Mouse (Mus musculus) gastrocnemius, postnatal 4 days (tissue): Measurements from ENCODE around the gene Rrp9. TPM values are rescaled to one million over a fixed set of nuclear protein-coding genes. Genes with fewer than 3 reads are reported as not detected.

ENCODE experiments used
- DNase-seq, 2 experiments: peaks; one replicate each; pipeline ENCODE4 v3.0.0; 2021 to 2022; ENCODE audit warnings: low spot score in 2 of 2, mixed read lengths in 2 of 2
- long read RNA-seq, 2 experiments: library from polyadenylated mRNA; stranded (forward); transcript quantifications; one replicate each; pipeline ENCODE4 v2.0.0; 2021
- total RNA-seq, 2 experiments: library from RNA; stranded (reverse); gene quantifications; 2 replicates each; pipeline ENCODE4 v1.2.3; 2021

Gene Rrp9
- total RNA-seq: 10 to 100 TPM; 25.1 to 26.2 TPM
- long read RNA-seq, experiment 1, transcript Rrp9-201 (15 exons, 1,586 nt): major isoform, 23 of 30 reads
- long read RNA-seq, experiment 1, partial matches to known transcripts: 3 of 30 reads
- long read RNA-seq, experiment 1, other reads (novel, unspliced or antisense): 4 of 30 reads
- long read RNA-seq, experiment 2, transcript Rrp9-201 (15 exons, 1,586 nt): major isoform, 23 of 32 reads
- long read RNA-seq, experiment 2, partial matches to known transcripts: 2 of 32 reads
- long read RNA-seq, experiment 2, other reads (novel, unspliced or antisense): 5 of 32 reads

DNA sequence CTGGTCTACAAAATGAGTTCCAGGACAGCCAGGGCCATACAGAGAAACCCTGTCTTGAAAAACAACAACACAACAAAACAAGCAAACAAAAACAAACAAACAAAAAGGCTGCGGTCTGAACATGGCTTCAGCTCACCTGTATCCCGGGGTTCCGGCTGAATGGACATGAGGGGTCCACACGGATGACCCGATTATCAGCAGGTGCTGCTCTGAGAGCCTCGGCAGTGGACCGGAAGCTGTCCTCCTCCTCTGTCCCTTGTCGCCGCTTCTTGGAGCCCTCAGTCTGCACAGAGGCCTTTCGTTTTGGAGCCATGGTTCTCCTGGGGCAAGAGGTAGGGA, at the start of gene Rrp9:
Gene Rrp9 (plus strand): TSS at position 301 of the 339 bp plus-strand sequence.
- peak; percentile 14 to 16 for DNase-seq

GRCm38 (mm10) chr9:106428719-106429220, 47.0 kb upstream of the Rrp9 start:
- no peak for DNase-seq

GRCm38 (mm10) chr9:106429221-106430014, 46.3 kb upstream of the Rrp9 start, which contains the start of gene Rpl29:
Rpl29 (plus strand) TSS chr9:106429454.
- peak; percentile 81 to 94 for DNase-seq

- DNase-seq: no peak
These were observed 45.8 kb upstream of the Rrp9 start for GRCm38 (mm10) chr9:106430015-106430264.

DNA sequence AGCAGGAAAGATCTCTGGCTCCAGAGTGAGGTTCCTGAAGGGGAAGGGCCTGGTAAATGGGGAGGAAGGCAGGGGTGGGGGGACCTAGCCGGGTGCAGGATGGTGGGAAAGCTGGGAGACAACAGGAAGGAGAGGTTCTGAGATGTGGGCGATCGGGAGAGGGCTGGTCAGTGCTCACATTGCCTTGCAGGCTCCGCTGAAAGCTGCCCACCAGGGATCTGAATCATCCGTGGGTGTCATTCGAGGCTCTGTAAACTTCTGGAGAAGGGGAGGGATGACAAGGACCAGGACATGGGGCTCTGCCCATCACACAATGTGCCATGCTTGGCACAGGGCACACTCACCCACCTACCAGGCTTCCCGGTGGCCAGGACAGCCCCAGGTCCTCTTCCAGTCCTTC, 42.4 kb upstream of the Rrp9 start:
- no peak for DNase-seq

DNA sequence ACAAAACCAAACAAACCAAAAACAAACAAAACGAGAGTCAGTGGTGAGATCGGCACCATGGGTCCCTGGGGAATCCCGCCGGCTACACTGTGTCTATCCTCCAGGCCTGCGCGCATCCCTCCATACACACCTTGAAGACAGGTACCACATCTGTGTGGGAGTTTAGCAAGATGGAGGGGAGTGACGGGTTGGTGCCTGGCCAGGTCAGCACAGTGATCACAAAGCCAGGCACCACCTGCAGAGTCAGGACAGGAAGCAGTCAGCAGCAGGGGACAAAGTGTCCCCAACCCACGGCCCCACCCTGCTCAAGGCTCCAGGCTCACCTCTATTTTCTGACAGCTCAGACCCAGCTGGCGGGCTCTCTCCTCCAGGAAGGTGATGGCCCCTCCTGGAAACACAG, 39.2 kb upstream of the Rrp9 start:
- DNase-seq: no peak

GRCm38 (mm10) chr9:106442680-106443079, 33.1 kb upstream of the Rrp9 start:
- no peak for DNase-seq

DNA sequence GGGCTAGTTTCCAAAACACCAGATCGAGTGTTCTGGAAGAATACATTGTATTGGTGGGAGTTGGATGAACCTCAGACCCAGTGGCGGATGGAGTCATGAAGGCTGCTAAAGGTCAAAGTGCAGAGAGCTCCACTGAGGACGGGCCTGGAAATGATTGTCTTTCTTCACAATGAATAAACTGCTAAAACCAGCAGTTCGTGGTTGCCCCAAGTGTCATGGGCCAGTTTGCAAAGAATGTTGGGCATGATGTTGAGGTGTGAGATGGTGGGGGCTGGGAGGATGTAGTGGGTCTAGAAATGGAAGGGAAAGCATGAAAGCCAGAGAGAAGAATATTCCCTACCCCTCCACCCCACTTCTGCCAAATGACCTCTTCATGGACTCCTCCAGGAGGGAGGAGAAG, 30.9 kb upstream of the Rrp9 start:
- DNase-seq: no peak

DNA sequence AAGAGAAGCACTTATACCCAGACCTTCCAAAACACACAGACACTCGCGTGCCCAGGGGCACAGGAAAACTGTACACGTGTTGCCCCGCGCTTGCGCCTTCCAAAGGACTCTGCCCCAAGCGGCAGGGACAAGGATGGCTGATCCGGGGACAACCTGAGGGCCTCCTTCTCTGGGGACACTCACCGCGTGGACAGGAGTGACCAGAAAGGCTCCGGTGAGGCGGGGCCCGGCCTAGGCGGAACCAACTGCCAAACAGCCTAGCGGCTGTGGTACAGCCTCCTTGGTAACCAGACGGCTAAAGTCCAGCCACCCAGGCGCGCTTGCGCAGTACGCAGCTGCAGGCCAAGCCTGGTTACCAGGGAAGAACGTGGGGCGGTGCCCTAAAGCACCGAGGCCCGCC, 28.4 kb upstream of the Rrp9 start, which contains the start of the genes Abhd14b and Abhd14a:
Gene Abhd14b (plus strand): TSS at position 112 of the 400 bp plus-strand sequence.
Gene Abhd14a (minus strand): TSS at position 331 of the 400 bp plus-strand sequence.
- DNase-seq: peak; percentile 83 to 94

DNA sequence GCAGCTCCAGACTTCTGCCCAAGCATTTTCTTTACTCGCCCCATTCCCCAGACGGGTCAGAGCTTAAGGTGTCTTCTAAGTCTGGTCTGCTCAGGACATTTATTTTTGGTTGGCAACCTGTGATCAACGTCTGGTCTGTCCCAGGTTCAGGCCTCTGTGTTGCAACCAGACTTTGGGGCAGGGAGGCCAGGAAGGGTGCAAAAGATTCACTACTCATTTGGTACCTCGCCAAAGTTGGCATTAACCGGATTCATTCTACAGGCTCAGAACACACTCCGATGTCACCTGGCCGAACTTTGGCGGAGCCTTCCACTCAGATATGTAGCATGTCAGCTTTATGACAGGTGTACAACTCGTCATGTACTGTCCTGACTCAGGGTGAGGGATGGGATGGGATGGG, 27.8 kb upstream of the Rrp9 start:
- peak in 1 of 2 experiments; percentile 25 for DNase-seq

DNA sequence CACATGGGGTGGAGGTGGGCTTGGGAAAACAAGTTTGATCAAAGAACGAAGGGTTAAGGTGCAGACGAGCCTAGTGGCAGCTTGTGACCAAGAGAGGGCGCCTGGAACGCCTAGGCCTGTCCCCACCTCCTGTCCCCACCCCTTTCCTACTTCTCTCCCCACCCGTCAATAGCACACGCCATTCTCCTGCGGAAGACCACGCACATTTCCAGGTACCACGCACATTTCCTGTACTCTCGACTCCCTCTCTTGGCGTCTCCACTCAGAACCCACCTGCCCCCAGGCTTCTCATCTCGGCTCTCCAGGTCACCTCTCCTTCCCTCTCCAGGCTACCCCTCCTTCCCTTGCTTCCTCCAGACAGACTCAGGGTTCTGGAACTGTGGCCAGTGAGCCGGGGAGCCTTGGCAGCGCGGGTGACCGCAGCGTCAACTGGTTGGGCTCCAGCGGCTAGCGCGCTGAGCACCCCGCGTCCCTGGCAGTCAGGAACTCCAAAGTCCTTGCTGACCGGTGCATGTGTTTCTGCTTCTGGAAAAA, 27.2 kb upstream of the Rrp9 start:
- DNase-seq: peak; percentile 54 to 77

DNA sequence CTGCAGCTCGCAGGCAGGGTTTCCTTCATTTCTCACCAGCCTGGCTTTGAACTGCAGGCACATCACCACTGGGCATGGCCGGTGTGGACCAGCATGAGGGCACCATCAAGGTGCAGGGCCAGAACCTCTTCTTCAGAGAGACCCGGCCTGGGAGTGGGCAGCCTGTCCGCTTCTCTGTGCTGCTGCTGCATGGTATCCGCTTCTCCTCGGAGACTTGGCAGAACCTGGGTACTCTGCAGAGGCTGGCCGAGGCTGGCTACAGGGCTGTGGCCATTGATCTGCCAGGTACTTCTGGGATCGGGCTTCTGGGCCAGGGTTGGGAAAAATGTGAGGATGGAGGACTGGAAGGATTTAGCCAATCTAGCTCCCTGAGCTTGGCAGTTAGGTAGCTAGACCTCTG, 25.8 kb upstream of the Rrp9 start:
- peak in 1 of 2 experiments; percentile 19 for DNase-seq

DNA sequence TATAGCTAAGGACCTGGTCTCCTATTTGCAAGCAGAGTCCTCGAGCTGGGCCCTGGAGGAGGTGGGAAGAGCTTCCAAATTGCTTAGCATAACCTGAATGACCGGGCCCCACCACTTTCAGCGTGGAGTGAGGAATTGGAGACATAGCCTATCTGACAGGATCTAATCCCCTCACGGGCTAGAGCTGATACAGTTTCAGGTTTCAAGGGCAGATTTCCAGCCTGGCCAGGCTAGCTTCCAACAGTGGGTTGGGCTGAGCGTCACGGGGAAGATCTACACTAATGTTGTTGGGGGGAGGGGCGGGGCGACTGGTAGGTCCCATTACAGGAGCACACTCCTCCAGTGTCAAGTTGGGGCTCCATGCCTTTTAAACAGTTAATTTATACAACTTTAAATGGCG, 25.1 kb upstream of the Rrp9 start:
- peak in 1 of 2 experiments; percentile 70 for DNase-seq

GRCm38 (mm10) chr9:106451298-106451697, 24.5 kb upstream of the Rrp9 start:
- DNase-seq: no peak

- DNase-seq: no peak
These were observed 23.9 kb upstream of the Rrp9 start for GRCm38 (mm10) chr9:106451899-106452298.

- DNase-seq: no peak
These were observed 23.4 kb upstream of the Rrp9 start for GRCm38 (mm10) chr9:106452351-106452750.

GRCm38 (mm10) chr9:106452821-106453220, 22.9 kb upstream of the Rrp9 start:
- DNase-seq: no peak

GRCm38 (mm10) chr9:106453271-106454070, 22.3 kb upstream of the Rrp9 start, which contains the start of gene Pcbp4:
Pcbp4 (plus strand) TSS chr9:106453291.
- peak in 1 of 2 experiments; percentile 73 for DNase-seq

DNA sequence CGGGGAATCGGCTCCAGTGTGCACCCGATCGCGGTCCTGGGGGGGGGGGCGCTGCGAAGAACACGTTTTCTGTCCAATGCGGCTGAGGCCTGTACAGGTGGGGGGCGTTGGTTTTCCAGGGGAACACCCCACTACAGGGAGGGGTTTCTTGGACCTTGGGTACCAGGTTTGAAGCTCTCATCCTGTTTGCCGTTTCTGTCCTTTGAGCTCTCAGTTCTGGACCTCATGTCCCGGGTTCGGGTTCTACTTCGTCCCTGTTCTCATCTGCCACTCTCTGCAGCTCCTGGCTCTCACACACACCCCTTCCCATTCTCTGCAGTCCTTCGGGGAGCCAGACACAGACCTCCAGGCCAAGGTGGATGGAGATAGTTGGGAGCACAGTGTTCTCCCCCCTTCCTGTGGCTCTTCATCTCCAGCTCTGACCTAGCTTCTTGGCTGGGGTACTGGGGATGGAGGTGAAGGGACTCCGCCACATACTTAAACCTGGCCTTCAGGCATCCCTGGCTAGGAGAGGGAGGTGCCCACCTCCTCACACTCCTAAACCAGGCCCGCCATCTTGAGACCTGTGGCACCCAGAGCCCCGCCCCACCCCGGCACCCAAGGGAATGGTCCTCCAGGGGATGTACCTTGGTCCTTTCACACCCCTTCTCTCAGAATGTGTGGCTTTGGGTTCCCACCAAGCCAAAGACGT, 21.5 kb upstream of the Rrp9 start:
- no peak for DNase-seq

DNA sequence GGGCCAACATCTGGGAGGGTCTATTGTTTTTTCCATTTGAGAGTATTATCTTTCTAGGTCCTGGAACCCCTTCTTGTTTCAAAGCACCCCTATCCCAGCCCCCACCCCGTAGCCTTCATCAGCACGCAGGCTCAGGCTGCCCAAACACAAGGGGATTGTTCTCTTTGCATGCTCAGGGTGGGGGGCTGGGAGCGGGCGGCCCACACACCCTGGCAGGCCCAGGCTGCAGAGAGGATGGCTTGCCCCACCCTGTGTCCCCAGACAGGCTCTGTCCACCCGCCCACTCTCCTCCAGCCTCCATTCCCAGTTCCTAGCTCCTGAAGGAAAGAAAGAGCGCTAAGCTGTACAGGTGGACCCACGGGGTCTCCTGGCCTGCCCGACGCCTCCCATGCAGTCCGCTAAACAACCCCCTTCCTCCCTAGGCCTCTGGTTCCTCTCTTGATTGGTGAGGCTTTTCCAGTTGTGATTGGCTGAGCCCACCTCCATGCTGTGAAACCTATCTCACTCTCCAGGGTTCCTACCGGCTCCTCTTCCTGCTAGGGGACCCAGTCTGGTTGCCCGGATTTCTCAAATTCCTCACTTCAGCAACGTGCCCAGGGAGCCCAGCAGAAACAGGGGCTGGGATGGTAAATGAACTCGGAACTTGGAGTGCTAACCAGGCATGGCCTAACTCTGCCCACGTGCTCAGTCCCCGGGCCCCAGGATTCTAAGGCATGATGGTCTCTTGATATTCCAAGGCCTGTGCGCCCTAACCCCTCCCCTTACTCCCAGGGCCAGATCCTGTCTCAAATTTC, 20.7 kb upstream of the Rrp9 start:
- DNase-seq: no peak
